Mouse (Mus musculus) spleen, adult 2 months (tissue): ENCODE measurements around the gene Stub1. TPM values are rescaled to one million over a fixed set of nuclear protein-coding genes. Genes with fewer than 3 reads are reported as not detected.

ENCODE experiments used
- DNase-seq, 2 experiments: peaks; one replicate each; pipeline versions ENCODE4 v3.0.0 to v3.0.0-alpha.2; 2012 to 2021; ENCODE audit warnings: low spot score in 2 of 2, low read depth in 1 of 2
- H3K27ac ChIP-seq: fragments of 200-500 bp; 2 replicates; pipeline ENCODE4 v1.5.1; 2012; ENCODE audit warnings: low read length, inconsistent platforms; ENCODE audit not compliant: insufficient read depth
- H3K27me3 ChIP-seq: fragments of 200-500 bp; 2 replicates; pipeline ENCODE4 v1.6.1; 2012; ENCODE audit warnings: mild to moderate bottlenecking, moderate library complexity, low read length, inconsistent platforms; ENCODE audit not compliant: control insufficient read depth, insufficient read depth
- H3K36me3 ChIP-seq: fragments of 200-500 bp; 2 replicates; pipeline ENCODE4 v1.6.1; 2012; ENCODE audit warnings: mild to moderate bottlenecking, low read length, inconsistent platforms; ENCODE audit not compliant: control insufficient read depth, insufficient read depth
- H3K4me1 ChIP-seq: fragments of 200-500 bp; 2 replicates; pipeline ENCODE4 v1.6.1; 2011; ENCODE audit warnings: inconsistent platforms; ENCODE audit not compliant: control insufficient read depth, insufficient read depth, insufficient read length
- H3K4me3 ChIP-seq: fragments of 200-500 bp; 2 replicates; pipeline ENCODE4 v1.5.1; 2011; ENCODE audit warnings: mild to moderate bottlenecking, inconsistent platforms; ENCODE audit not compliant: insufficient read depth, insufficient read length; ENCODE audit errors: extremely low read depth
- CTCF ChIP-seq: fragments of 200-500 bp; IDR thresholded peaks from 2 replicates; pipeline ENCODE4 v1.5.1; 2011; ENCODE audit warnings: mild to moderate bottlenecking, inconsistent platforms; ENCODE audit not compliant: insufficient read depth, insufficient read length, insufficient replicate concordance; ENCODE audit errors: extremely low read depth
- POLR2A ChIP-seq: fragments of 200-500 bp; IDR thresholded peaks from 2 replicates; pipeline ENCODE4 v1.6.1; 2011; ENCODE audit warnings: low read depth, low read length, inconsistent platforms
- WGBS: fragments of 180-500 bp; shearing (Covaris S2); methylation state at CpG from one replicate; pipeline ENCODE4 v1.1.7; 2018; 5-methylcytosine and 5-hydroxymethylcytosine counted together
- polyA plus RNA-seq: library from polyadenylated mRNA; depleted of rRNA; stranded (reverse); fragments of >200 nt; gene quantifications from 2 replicates; pipeline ENCODE4 v1.2.3, GENCODE M21; 2012

Stub1 gene
- polyA plus RNA-seq, 1 experiment: 85.4 TPM

- Histone ChIP-seq H3K27ac (no peak overlapping the region), H3K4me1 (no peaks in the 10 kb centered on the region; the same call in 1 of the 2 replicates), H3K4me3 (no peak overlapping the region), H3K27me3 (no peaks in the 10 kb centered on the region), H3K36me3 (peaks cover 14% of the 10 kb centered on the region)
- TF ChIP-seq CTCF (peak; percentile 7; the same call in 1 of the 2 replicates), POLR2A (no peak)
- DNase-seq: no peak
- WGBS: 87% methylated on average over 4 of the region's 4 CpGs
Measured at GRCm38 (mm10) chr17:25879261-25879660, 46.1 kb upstream of the Stub1 start.

- 95% methylated on average over 19 of the region's 19 CpGs for WGBS
- H3K27ac ChIP-seq: no peak overlapping the region
- no peaks in the 10 kb centered on the region; the same call in 1 of the 2 replicates for H3K4me1 ChIP-seq
- no peak for DNase-seq
- no peak for TF ChIP-seq CTCF
- no peak for TF ChIP-seq POLR2A
- H3K27me3 ChIP-seq: no peaks in the 10 kb centered on the region
- H3K36me3 ChIP-seq: peaks cover 11% of the 10 kb centered on the region; the same call in 1 of the 2 replicates
- H3K4me3 ChIP-seq: no peak overlapping the region
Measured at GRCm38 (mm10) chr17:25878611-25879180, 45.5 kb upstream of the Stub1 start.

GRCm38 (mm10) chr17:25877741-25878610 is 44.8 kb upstream of the Stub1 start:
- no peak overlapping the region for H3K4me3 ChIP-seq
- H3K27ac ChIP-seq: no peak overlapping the region
- TF ChIP-seq POLR2A: no peak
- no peak for TF ChIP-seq CTCF
- H3K4me1 ChIP-seq: no peaks in the 10 kb centered on the region; the same call in 1 of the 2 replicates
- no peak for DNase-seq
- WGBS: 94% methylated on average over 32 of the region's 32 CpGs
- no peaks in the 10 kb centered on the region for H3K27me3 ChIP-seq
- H3K36me3 ChIP-seq: peaks cover 7% of the 10 kb centered on the region; the same call in 1 of the 2 replicates

GRCm38 (mm10) chr17:25877025-25877424 is 43.8 kb upstream of the Stub1 start:
- no peak for TF ChIP-seq POLR2A
- WGBS: 96% methylated on average over 3 of the region's 3 CpGs
- Histone ChIP-seq H3K27ac (no peak overlapping the region), H3K4me1 (no peaks in the 10 kb centered on the region; the same call in 1 of the 2 replicates), H3K4me3 (no peak overlapping the region), H3K27me3 (no peaks in the 10 kb centered on the region), H3K36me3 (peaks cover 4% of the 10 kb centered on the region; the same call in 1 of the 2 replicates)
- DNase-seq: no peak

GRCm38 (mm10) chr17:25876347-25876915 is 43.2 kb upstream of the Stub1 start:
- TF ChIP-seq POLR2A: no peak
- no peak for TF ChIP-seq CTCF
- H3K27ac ChIP-seq: no peak overlapping the region
- peaks cover 4% of the 10 kb centered on the region; the same call in 1 of the 2 replicates for H3K36me3 ChIP-seq
- DNase-seq: no peak
- 80% methylated on average over 10 of the region's 10 CpGs for WGBS
- H3K4me1 ChIP-seq: no peaks in the 10 kb centered on the region; the same call in 1 of the 2 replicates
- no peak overlapping the region for H3K4me3 ChIP-seq
- no peaks in the 10 kb centered on the region for H3K27me3 ChIP-seq

- Histone ChIP-seq H3K36me3 (peaks cover 4% of the 10 kb centered on the region; the same call in 1 of the 2 replicates), H3K27me3 (no peaks in the 10 kb centered on the region), H3K27ac (peak overlapping the region; percentile 86), H3K4me1 (no peaks in the 10 kb centered on the region; the same call in 1 of the 2 replicates), H3K4me3 (peak overlapping the region; percentile 93)
- peak; percentile 70 for TF ChIP-seq POLR2A
- no peak for TF ChIP-seq CTCF
- peak; percentile 54 to 89 for DNase-seq
- under 1% methylated on average over 59 of the region's 59 CpGs for WGBS
Measured at GRCm38 (mm10) chr17:25875171-25876136, 42.2 kb upstream of the Stub1 start.
